Comparison of ENCODE assay signal across 9 mouse cellular contexts in the genomic region with DNA sequence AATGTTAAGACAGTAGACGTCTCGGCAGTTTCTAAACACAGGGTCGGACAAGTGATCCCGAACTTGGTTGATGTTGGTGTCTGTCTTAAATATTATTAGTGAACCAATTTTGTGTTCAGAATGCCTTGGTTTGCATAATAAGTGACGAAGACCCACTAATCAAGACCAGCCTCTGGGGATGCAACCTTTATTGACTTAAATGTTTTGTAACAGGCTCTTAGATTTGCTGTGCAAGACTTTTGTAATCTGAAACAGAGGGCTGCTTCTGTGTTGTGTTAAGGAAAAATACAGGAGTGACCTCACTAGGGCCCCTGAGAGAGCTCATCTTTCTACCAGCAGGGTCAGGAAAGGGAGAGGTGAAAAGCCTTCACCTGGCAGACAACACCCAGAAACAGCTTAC.
DNase-seq lines count a peak whose midpoint lies in the region; ATAC-seq and TF ChIP-seq lines count a peak whose summit lies in the region.
"Had no signal": no experiment of that assay in that cellular context is flagged by ENCODE, and none has a peak within 500 bp of the region (broad histone marks: within the 10 kb centered on the region; RNA-seq: fewer than 3 reads in every experiment).

No protein-coding gene starts in this region.

- peak overlapping the region; percentile 38; the same call in 1 of the 2 replicates for H3K4me3 ChIP-seq in heart, embryonic 13.5 days
- peak overlapping the region; percentile 4; the same call in 1 of the 2 replicates for H3K4me3 ChIP-seq in cortical plate, adult 2 months (ENCODE audit: insufficient read depth, low read length)
- H3K4me3 ChIP-seq in hindbrain, embryonic 12.5 days: no peak overlapping the region
- no peak overlapping the region for H3K4me3 ChIP-seq in midbrain, embryonic 11.5 days (ENCODE audit: low read depth, low read length)
- H3K4me3 ChIP-seq: erythroblast, embryonic 14.5 days had no signal

- no peak for ATAC-seq in heart, embryonic 13.5 days (ENCODE audit: extremely low read depth, insufficient number of reproducible peaks, low FRiP score, low TSS enrichment)
- no peak for ATAC-seq in hindbrain, embryonic 12.5 days (ENCODE audit: low FRiP score)
- ATAC-seq in midbrain, embryonic 11.5 days (ENCODE audit: low FRiP score): no peak

- TF ChIP-seq POLR2A in cortical plate, adult 2 months (IDR thresholded peaks at IDR 0.05; ENCODE audit: extremely low read depth, insufficient read depth, low read length): no peak

- peak overlapping the region; percentile 69 for H3K9ac ChIP-seq in heart, embryonic 13.5 days
- H3K9ac ChIP-seq in hindbrain, embryonic 12.5 days: no peak overlapping the region
- no peak overlapping the region; the same call in 1 of the 2 replicates for H3K9ac ChIP-seq in midbrain, embryonic 11.5 days (ENCODE audit: low read length)

- H3K27me3 ChIP-seq in heart, embryonic 13.5 days (replicated peaks): no peaks in the 10 kb centered on the region
- no peaks in the 10 kb centered on the region for H3K27me3 ChIP-seq in hindbrain, embryonic 12.5 days
- no peaks in the 10 kb centered on the region for H3K27me3 ChIP-seq in midbrain, embryonic 11.5 days (ENCODE audit: control insufficient read depth, insufficient read depth, low read length)

- TF ChIP-seq CTCF in cortical plate, adult 2 months (IDR thresholded peaks at IDR 0.05; ENCODE audit: extremely low read depth, insufficient read depth, low read length): no peak

- H3K4me1 ChIP-seq in heart, embryonic 13.5 days: peaks cover 19% of the 10 kb centered on the region
- H3K4me1 ChIP-seq in cortical plate, adult 2 months (ENCODE audit: control insufficient read depth, insufficient read depth, low read length): peaks cover 2% of the 10 kb centered on the region; the same call in 1 of the 2 replicates
- no peaks in the 10 kb centered on the region for H3K4me1 ChIP-seq in hindbrain, embryonic 12.5 days
- 0 out of 2 replicates have a peak, but pooled peaks cover 3% of the 10 kb centered on the region for H3K4me1 ChIP-seq in midbrain, embryonic 11.5 days (ENCODE audit: control insufficient read depth, insufficient read depth, low read length)

- no peaks in the 10 kb centered on the region for H3K36me3 ChIP-seq in heart, embryonic 13.5 days
- no peaks in the 10 kb centered on the region for H3K36me3 ChIP-seq in hindbrain, embryonic 12.5 days
- no peaks in the 10 kb centered on the region for H3K36me3 ChIP-seq in midbrain, embryonic 11.5 days (ENCODE audit: control insufficient read depth, insufficient read depth, low read length)

- H3K27ac ChIP-seq in heart, embryonic 13.5 days (replicated peaks): no peak overlapping the region
- no peak overlapping the region for H3K27ac ChIP-seq in cortical plate, adult 2 months (ENCODE audit: insufficient read depth, low read length)
- H3K27ac ChIP-seq in hindbrain, embryonic 12.5 days: no peak overlapping the region
- no peak overlapping the region for H3K27ac ChIP-seq in midbrain, embryonic 11.5 days (ENCODE audit: low read depth, low read length)

- H3K9me3 ChIP-seq in heart, embryonic 13.5 days: no peaks in the 10 kb centered on the region
- no peaks in the 10 kb centered on the region for H3K9me3 ChIP-seq in hindbrain, embryonic 12.5 days (replicated peaks)
- no peaks in the 10 kb centered on the region for H3K9me3 ChIP-seq in midbrain, embryonic 11.5 days (ENCODE audit: control insufficient read depth, low read length)

- DNase-seq in heart, adult 18-20 months: no peak
- DNase-seq in midbrain, embryonic 11.5 days (ENCODE audit: low spot score, missing footprints): peak; percentile 84
- no peak for DNase-seq in urinary bladder, postnatal 10 days (ENCODE audit: low spot score)
- no peak for DNase-seq in c-Kit-positive CD71-positive TER-119-positive erythroid progenitor cells, embryonic 14.5 days (ENCODE audit: low spot score)
- DNase-seq in embryo, embryonic 10 days (ENCODE audit: low spot score): no peak

- WGBS in heart, embryonic 13.5 days: 76% methylated on average over 5 of the region's 5 CpGs
- WGBS in hindbrain, embryonic 12.5 days: 66% methylated on average over 5 of the region's 5 CpGs
- 79% methylated on average over 5 of the region's 5 CpGs for WGBS in midbrain, embryonic 11.5 days

- peak overlapping the region; percentile 68 for H3K4me2 ChIP-seq in heart, embryonic 13.5 days
- H3K4me2 ChIP-seq in hindbrain, embryonic 12.5 days (replicated peaks): peak overlapping the region; percentile 43
- peak overlapping the region; percentile 36 for H3K4me2 ChIP-seq in midbrain, embryonic 11.5 days

Comparison
In these comparisons a context has a peak if more than half of its experiments do, and no peak if none do; other contexts are left out.
1. H3K4me3 ChIP-seq: peak in heart, embryonic 13.5 days (single experiment) and cortical plate, adult 2 months (single experiment); none in hindbrain, embryonic 12.5 days (single experiment) and midbrain, embryonic 11.5 days (single experiment).
2. Peak in every context shown above with its lines, with median percentiles within 50 percentile points of each other: H3K4me2 ChIP-seq.